Mouse (Mus musculus) left cerebral cortex, adult 8-10 months (tissue): ENCODE results near the gene Pfn5. TPM values are rescaled to one million over a fixed set of nuclear protein-coding genes. Genes with fewer than 3 reads are reported as not detected.
"Not testable (repeated sequence)": the region's sequence is repeated elsewhere in the genome, so short reads cannot be mapped to it uniquely, and the experiment has no call there.

Source experiments
- DNase-seq, 2 experiments: peaks; one replicate each; pipeline ENCODE4 v3.0.0; 2022; ENCODE audit warnings: low spot score in 2 of 2
- total RNA-seq, 4 experiments: library from RNA; stranded (reverse); gene quantifications; 2 replicates each; pipeline ENCODE4 v1.2.4; 2022

The Pfn5 gene
- not detected for total RNA-seq

GRCm38 (mm10) chrX:95557887-95558286, at the start of gene Pfn5, which contains the start of gene Asb12:
Gene Pfn5, plus strand, starts transcription at chrX:95558104.
Gene Asb12, minus strand, starts transcription at chrX:95557987.
- DNase-seq = no peak

GRCm38 (mm10) chrX:95523883-95524282, 34.0 kb upstream of the Pfn5 start:
- DNase-seq = no peak

DNA sequence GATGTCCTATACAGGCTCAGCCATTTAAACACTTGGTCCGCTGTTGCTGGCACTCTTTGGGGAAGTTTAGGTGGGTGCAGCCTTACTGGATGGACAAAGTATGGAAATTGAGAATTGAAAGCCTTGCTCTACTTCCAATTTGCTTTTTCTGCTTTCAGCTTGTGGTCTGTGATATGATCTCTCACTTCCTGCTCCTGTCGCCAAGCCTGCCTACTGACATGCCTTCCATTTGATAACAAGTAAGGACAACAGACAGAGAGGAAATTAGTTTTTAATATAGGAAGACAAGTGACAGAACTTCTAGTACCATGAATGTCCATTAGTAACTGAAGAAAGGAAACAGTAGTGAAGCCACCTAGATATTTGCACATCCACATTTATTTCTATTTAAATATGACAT, 32.7 kb upstream of the Pfn5 start:
- no peak for DNase-seq

DNA sequence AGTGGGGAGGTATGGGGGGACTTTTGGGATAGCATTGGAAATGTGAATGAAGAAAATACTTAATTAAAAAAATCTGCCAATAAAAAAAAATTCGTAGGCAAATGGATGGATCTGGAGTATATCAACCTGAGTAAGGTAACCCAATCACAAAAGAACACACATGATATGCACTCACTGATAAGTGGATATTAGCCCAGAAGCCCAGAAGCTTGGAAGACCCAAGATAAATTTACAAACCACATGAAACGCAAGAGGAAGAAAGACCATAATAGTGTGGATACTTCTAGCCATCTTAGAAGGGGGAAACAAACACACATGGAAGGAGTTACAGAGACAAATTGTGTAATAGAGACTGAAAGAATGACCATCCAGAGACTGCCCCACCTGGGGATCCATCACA, 22.4 kb upstream of the Pfn5 start:
- DNase-seq = not testable (repeated sequence)

DNA sequence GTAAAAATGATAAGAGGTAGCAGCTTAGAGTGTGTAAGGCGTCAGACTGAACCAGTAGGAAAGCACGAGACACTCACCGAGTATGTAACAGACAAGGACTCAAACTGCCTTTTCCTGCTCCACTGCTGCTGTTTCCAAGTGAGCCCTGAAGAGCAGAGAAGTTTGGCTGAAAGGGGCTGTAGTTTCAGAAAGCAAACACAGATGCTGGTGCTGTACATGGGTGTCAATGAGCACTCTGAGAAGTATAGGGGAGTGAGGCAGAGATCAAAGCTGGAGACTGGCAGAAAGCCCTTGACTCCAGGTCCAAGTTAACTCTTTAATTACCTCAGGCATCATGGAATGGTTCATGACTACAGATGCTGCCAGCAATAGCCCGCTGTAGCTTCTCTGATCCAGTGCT, 3.6 kb upstream of the Pfn5 start:
- no peak for DNase-seq

DNA sequence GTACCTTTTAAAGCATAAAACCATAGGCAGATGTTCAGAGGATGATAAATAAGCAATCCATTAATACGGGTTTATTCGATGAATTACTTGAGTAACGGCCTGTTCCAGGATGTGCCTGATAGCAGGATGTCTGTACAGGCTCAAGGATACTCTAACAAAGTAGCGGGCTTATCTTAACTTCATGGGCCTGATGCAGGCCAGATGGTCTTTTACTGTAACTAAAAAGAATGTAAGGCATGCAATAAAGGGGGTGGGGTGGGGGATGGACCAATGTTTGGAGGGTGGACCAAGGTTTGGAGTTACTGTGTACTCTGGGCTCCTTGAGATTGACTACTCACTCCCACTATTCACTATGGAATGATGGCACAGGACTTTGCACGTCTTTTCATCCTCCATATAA, 42.7 kb downstream of the Pfn5 start:
- DNase-seq = no peak

Other genes with a start within 250 kb of the Pfn5 start
- 1 to 10 TPM; 5.5 to 7.2 (median 5.9) TPM for gene Amer1, start 113.2 kb upstream of the Pfn5 start, total RNA-seq
- gene Asb12, start 117 bp upstream of the Pfn5 start, total RNA-seq = under 1 TPM in 1 of 4 experiments, not detected in 3; 0.27 TPM
- 10 to 100 TPM; 17.0 to 19.5 (median 18.5) TPM for gene Zc4h2, start 100.4 kb downstream of the Pfn5 start, total RNA-seq
- gene Zc3h12b, start 153.6 kb downstream of the Pfn5 start, total RNA-seq = 10 to 100 TPM; 29.9 to 36.3 (median 32.9) TPM